Mouse (Mus musculus): Measurements from ENCODE around the gene Tnrc18. TPM values are rescaled to one million over a fixed set of nuclear protein-coding genes. Genes with fewer than 3 reads are reported as not detected.

The Tnrc18 gene
- polyA plus RNA-seq, 1 experiment from 2014 or later = 9.9 TPM

GRCm38 (mm10) chr5:142731916-142732315 is 85.5 kb downstream of the Tnrc18 start:
- Histone ChIP-seq H3K4me2 (replicated peaks; ENCODE audit: low read depth) (no peak overlapping the region), H3K36me3 (ENCODE audit: control insufficient read depth, insufficient read depth) (peaks cover 95% of the 10 kb centered on the region), H3K9ac (ENCODE audit: low read depth, low read length) (no peak overlapping the region), H3K4me3 (ENCODE audit: low read depth, low read length) (no peak overlapping the region), H3K27me3 (replicated peaks; ENCODE audit: control insufficient read depth, insufficient read depth, low read length) (no peaks in the 10 kb centered on the region), H3K9me3 (ENCODE audit: control insufficient read depth) (no peaks in the 10 kb centered on the region), H3K27ac (ENCODE audit: low read depth, low read length) (no peak overlapping the region), H3K4me1 (replicated peaks; ENCODE audit: control insufficient read depth, insufficient read depth, low read length) (no peaks in the 10 kb centered on the region)
- WGBS = 90% methylated on average over 11 of the region's 11 CpGs
- no peak for ATAC-seq
- no peak for TF ChIP-seq CTCF (IDR thresholded peaks at IDR 0.05; ENCODE audit: low read depth)

GRCm38 (mm10) chr5:142730295-142730694 is 87.2 kb downstream of the Tnrc18 start:
- no peaks in the 10 kb centered on the region for H3K27me3 ChIP-seq (replicated peaks; ENCODE audit: control insufficient read depth, insufficient read depth, low read length)
- no peaks in the 10 kb centered on the region for H3K9me3 ChIP-seq (ENCODE audit: control insufficient read depth)
- ATAC-seq = no peak
- H3K4me1 ChIP-seq (replicated peaks; ENCODE audit: control insufficient read depth, insufficient read depth, low read length) = no peaks in the 10 kb centered on the region
- peaks cover 95% of the 10 kb centered on the region for H3K36me3 ChIP-seq (ENCODE audit: control insufficient read depth, insufficient read depth)
- TF ChIP-seq CTCF (IDR thresholded peaks at IDR 0.05; ENCODE audit: low read depth) = no peak
- WGBS = 85% methylated on average over 12 of the region's 12 CpGs
- H3K4me3 ChIP-seq (ENCODE audit: low read depth, low read length) = no peak overlapping the region
- no peak overlapping the region for H3K9ac ChIP-seq (ENCODE audit: low read depth, low read length)
- no peak overlapping the region for H3K4me2 ChIP-seq (replicated peaks; ENCODE audit: low read depth)
- no peak overlapping the region for H3K27ac ChIP-seq (ENCODE audit: low read depth, low read length)

GRCm38 (mm10) chr5:142728301-142728700 is 89.2 kb downstream of the Tnrc18 start:
- ATAC-seq = no peak

GRCm38 (mm10) chr5:142726748-142727147 is 90.7 kb downstream of the Tnrc18 start:
- no peaks in the 10 kb centered on the region for H3K27me3 ChIP-seq (replicated peaks; ENCODE audit: control insufficient read depth, insufficient read depth, low read length)
- no peak for TF ChIP-seq CTCF (IDR thresholded peaks at IDR 0.05; ENCODE audit: low read depth)
- WGBS = 82% methylated on average over 6 of the region's 6 CpGs
- no peaks in the 10 kb centered on the region for H3K4me1 ChIP-seq (replicated peaks; ENCODE audit: control insufficient read depth, insufficient read depth, low read length)
- H3K9ac ChIP-seq (ENCODE audit: low read depth, low read length) = no peak overlapping the region
- no peaks in the 10 kb centered on the region for H3K9me3 ChIP-seq (ENCODE audit: control insufficient read depth)
- H3K4me2 ChIP-seq (replicated peaks; ENCODE audit: low read depth) = no peak overlapping the region
- ATAC-seq = no peak
- peaks cover 66% of the 10 kb centered on the region for H3K36me3 ChIP-seq (ENCODE audit: control insufficient read depth, insufficient read depth)
- no peak overlapping the region for H3K4me3 ChIP-seq (ENCODE audit: low read depth, low read length)
- H3K27ac ChIP-seq (ENCODE audit: low read depth, low read length) = no peak overlapping the region

More at GRCm38 (mm10) chr5:142728301-142728700, 89.2 kb downstream of the Tnrc18 start:
- Histone ChIP-seq H3K4me1 (replicated peaks; ENCODE audit: control insufficient read depth, insufficient read depth, low read length) (no peaks in the 10 kb centered on the region), H3K4me3 (ENCODE audit: low read depth, low read length) (no peak overlapping the region), H3K27me3 (replicated peaks; ENCODE audit: control insufficient read depth, insufficient read depth, low read length) (no peaks in the 10 kb centered on the region), H3K36me3 (ENCODE audit: control insufficient read depth, insufficient read depth) (peaks cover 80% of the 10 kb centered on the region), H3K27ac (ENCODE audit: low read depth, low read length) (no peak overlapping the region), H3K4me2 (replicated peaks; ENCODE audit: low read depth) (no peak overlapping the region), H3K9me3 (ENCODE audit: control insufficient read depth) (no peaks in the 10 kb centered on the region), H3K9ac (ENCODE audit: low read depth, low read length) (no peak overlapping the region)
- no peak for TF ChIP-seq CTCF (IDR thresholded peaks at IDR 0.05; ENCODE audit: low read depth)
- WGBS = 98% methylated on average over 16 of the region's 16 CpGs

GRCm38 (mm10) chr5:142724265-142724664 is 93.2 kb downstream of the Tnrc18 start:
- no peaks in the 10 kb centered on the region for H3K9me3 ChIP-seq (ENCODE audit: control insufficient read depth)
- no peak overlapping the region for H3K4me3 ChIP-seq (ENCODE audit: low read depth, low read length)
- H3K27ac ChIP-seq (ENCODE audit: low read depth, low read length) = no peak overlapping the region
- no peak overlapping the region for H3K9ac ChIP-seq (ENCODE audit: low read depth, low read length)
- H3K4me2 ChIP-seq (replicated peaks; ENCODE audit: low read depth) = no peak overlapping the region
- no peak for ATAC-seq
- no peaks in the 10 kb centered on the region for H3K27me3 ChIP-seq (replicated peaks; ENCODE audit: control insufficient read depth, insufficient read depth, low read length)
- H3K4me1 ChIP-seq (replicated peaks; ENCODE audit: control insufficient read depth, insufficient read depth, low read length) = no peaks in the 10 kb centered on the region
- 89% methylated on average over 7 of the region's 7 CpGs for WGBS
- no peak for TF ChIP-seq CTCF (IDR thresholded peaks at IDR 0.05; ENCODE audit: low read depth)
- peaks cover 41% of the 10 kb centered on the region for H3K36me3 ChIP-seq (ENCODE audit: control insufficient read depth, insufficient read depth)

GRCm38 (mm10) chr5:142723520-142724133 is 93.8 kb downstream of the Tnrc18 start:
- Histone ChIP-seq H3K27me3 (replicated peaks; ENCODE audit: control insufficient read depth, insufficient read depth, low read length) (no peaks in the 10 kb centered on the region), H3K36me3 (ENCODE audit: control insufficient read depth, insufficient read depth) (peaks cover 34% of the 10 kb centered on the region), H3K4me1 (replicated peaks; ENCODE audit: control insufficient read depth, insufficient read depth, low read length) (no peaks in the 10 kb centered on the region), H3K4me3 (ENCODE audit: low read depth, low read length) (no peak overlapping the region), H3K9ac (ENCODE audit: low read depth, low read length) (no peak overlapping the region), H3K27ac (ENCODE audit: low read depth, low read length) (no peak overlapping the region), H3K4me2 (replicated peaks; ENCODE audit: low read depth) (peak overlapping the region; percentile 53), H3K9me3 (ENCODE audit: control insufficient read depth) (no peaks in the 10 kb centered on the region)
- ATAC-seq = peak; percentile 55; the same call in 1 of the 2 replicates
- 9% methylated on average over 7 of the region's 7 CpGs for WGBS
- TF ChIP-seq CTCF (IDR thresholded peaks at IDR 0.05; ENCODE audit: low read depth) = peak; percentile 87
